Mouse (Mus musculus) CD4-positive, CD25-positive, alpha-beta regulatory T cell, adult 2 months (primary cell): ENCODE results near the gene Spata32.
"Not testable (repeated sequence)": the region's sequence is repeated elsewhere in the genome, so short reads cannot be mapped to it uniquely, and the experiment has no call there.

Experiments used
- DNase-seq: peaks from one replicate; pipeline ENCODE4 v3.0.0-alpha.2; 2012; ENCODE audit warnings: low read depth, low spot score

Spata32 gene

DNA sequence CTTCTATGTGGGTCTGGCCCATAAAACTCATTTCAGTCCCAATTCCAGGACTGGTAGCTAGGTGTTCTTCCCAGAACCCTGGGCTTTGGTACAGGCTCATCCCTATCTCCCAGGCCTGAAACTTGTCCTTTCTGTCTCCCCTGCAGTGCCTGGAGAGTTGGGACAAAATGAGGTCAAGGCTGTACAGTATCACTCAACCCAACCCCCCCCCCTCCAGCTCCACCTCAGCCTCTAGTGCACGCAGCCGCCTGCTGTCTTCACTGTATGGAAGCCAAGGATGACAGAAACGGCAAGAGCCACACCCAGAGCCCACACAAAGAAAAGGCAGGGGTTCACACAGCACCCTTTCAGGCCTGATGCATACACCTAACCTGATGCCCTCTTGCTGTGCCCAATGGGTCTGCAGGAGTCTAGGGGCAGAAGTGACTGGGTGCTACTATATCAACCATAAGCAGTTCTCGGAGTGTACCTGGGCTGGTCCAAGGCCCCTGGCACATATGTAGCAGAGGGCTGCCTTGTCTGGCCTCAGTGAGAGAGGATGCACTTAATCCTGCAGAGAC lies 28.6 kb upstream of the Spata32 start:
- no peak for DNase-seq

DNA sequence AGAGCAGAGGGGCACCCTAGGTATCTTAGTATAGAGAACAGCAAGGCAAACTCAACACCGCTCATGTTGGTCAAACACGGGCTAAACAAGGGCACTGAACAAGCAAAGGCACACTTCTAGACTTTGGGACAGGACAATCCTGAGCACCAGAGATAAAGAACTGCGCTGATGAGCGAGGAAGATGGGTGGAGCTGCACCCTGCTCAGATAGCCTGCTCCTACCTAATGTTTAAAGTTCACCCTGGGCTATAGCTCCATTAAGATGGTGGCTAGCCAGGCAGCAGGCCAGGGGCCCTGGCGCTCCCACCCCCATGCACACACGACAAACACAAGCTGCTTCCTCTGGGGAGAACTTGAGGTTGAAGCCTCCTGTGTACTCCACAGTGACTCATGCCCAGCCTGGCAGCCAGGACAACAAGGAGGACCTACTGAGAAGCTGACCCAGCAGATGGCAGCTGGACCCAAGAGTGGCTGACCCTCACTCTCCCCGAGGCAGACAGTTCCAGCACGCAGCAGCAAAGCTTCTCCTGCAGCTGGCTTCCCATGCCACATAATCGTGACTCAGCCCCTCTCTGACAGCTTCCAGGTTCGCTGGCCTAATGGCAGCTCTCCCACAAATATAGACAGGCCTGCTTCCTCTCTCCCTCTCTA lies 28.0 kb upstream of the Spata32 start:
- no peak for DNase-seq

- DNase-seq = no peak
Measured at GRCm38 (mm10) chr11:103244856-103245255, 26.6 kb upstream of the Spata32 start.

GRCm38 (mm10) chr11:103240740-103241139 lies 22.5 kb upstream of the Spata32 start:
- DNase-seq = no peak

GRCm38 (mm10) chr11:103237757-103238156 lies 19.5 kb upstream of the Spata32 start:
- DNase-seq = peak; percentile 36

- DNase-seq = no peak
Measured at GRCm38 (mm10) chr11:103236903-103237302, 18.7 kb upstream of the Spata32 start.

DNA sequence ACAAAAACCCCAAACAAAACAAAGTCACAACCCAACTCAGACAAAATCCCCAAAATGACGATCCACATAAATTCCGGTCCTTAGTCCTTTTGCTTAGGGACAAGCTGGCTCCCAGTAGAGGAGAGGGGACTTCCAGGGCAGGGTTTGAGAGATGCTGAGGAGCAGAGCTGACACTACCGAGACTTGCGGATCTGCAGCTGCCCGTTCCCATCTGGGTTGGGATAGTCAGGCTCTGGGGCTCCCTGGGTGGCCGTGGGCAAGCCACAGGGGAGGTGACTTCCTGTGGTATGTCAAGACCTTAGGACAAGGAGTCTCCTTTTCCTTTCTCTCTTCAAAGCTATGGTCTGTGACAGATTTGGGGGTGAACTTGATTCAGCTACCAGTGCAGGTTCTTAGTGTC lies 18.2 kb upstream of the Spata32 start:
- no peak for DNase-seq

GRCm38 (mm10) chr11:103235702-103236101 lies 17.5 kb upstream of the Spata32 start:
- no peak for DNase-seq

DNA sequence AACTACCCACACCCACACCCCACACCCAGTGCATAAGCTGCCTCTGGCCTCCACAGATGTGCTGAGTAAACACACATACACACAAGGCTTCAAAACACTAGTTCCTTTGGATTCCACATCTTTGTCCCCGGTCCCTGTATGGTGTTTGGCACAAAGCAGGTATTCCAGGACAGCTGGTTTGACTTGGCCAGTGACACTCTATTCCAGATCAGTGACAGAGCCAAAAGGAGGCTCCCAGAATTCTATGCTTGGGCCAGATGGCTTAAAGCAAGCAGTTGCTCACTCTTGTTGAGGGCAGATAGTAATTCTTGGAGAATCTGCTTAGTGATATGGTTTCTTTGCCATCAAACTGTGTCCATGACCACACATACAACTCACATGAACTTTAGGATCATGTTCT lies 16.2 kb upstream of the Spata32 start:
- DNase-seq = no peak

GRCm38 (mm10) chr11:103232966-103233365 lies 14.7 kb upstream of the Spata32 start:
- DNase-seq = peak; percentile 87

DNA sequence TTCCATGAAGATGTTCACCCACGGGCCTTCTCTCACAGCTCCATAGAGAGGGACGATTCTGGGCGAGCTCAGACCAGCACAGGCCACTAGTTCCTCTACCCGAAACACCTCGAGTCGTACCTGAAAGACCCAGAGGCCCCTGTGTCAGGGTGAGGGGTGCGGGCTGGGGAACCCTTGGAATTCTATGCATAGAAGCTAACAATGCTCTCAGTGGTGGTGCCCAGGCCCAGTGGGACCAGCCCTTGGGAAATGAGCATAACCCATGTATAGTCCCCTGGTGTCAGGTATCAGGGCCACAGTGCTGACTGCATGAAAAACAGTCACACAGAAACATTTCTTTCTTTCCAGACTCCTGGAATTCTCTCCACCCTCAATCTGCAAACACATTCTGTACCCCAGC lies 13.1 kb upstream of the Spata32 start:
- DNase-seq = no peak

DNA sequence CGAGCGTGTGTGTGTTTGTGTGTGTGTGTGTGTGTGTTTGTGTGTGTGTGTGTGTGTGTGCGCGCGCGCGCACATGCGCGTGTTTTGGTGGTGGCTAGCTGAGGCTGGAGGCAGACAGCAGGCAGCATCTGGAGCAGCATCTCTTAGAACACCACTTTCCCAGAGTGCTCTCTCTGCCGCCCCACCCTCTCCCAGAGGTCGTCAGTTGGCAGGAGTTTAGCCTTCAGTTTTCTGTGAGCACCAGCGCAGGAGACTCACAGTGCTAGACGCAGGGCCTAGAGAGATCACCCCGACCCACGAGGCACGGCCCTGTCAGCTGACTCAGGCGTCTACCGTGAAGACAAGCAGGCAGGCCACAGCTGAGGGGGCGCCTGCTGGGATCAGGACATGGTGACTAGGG lies 12.4 kb upstream of the Spata32 start:
- no peak for DNase-seq

DNA sequence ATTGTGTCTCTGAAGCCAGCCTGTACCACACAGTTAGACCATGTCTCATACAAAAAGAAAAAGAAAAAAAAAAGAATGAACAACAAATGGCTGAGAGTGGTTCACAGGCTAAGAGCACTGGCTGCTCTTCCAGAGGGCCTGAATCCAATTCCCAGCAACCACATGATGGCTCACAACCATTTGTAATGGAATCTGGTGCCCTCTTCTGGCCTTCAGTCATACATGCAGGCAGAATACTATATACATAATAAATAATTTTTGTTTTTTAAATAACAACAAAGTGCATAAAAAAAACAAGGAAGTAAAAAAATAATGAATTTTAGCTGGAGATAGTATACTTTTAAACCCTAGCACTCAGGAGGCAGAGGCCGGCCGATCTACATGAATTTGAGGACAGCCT lies 11.4 kb upstream of the Spata32 start:
- peak; percentile 27 for DNase-seq

GRCm38 (mm10) chr11:103223951-103224456 lies 5.8 kb upstream of the Spata32 start:
- DNase-seq = no peak

DNA sequence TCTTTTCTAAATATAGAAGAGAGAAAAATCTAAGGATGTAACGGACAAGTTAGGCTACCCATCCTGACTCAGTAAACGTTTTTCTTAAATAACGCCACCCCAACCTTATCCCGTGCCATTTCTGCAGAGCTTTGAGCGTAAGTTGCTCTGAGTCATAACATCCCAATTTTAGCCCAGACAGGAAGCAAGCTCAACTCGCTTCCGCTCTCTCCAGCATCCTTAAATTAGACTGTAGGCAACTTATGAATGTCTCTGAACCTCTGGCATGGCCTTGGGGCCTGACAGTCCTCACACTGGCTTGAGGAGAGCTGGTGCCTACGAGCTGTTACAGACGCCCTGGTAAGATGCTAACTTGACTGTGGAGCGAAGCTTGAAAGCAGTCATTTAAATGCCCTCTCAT lies 5.2 kb upstream of the Spata32 start:
- no peak for DNase-seq

GRCm38 (mm10) chr11:103222718-103223117 lies 4.5 kb upstream of the Spata32 start:
- not testable (repeated sequence) for DNase-seq

DNA sequence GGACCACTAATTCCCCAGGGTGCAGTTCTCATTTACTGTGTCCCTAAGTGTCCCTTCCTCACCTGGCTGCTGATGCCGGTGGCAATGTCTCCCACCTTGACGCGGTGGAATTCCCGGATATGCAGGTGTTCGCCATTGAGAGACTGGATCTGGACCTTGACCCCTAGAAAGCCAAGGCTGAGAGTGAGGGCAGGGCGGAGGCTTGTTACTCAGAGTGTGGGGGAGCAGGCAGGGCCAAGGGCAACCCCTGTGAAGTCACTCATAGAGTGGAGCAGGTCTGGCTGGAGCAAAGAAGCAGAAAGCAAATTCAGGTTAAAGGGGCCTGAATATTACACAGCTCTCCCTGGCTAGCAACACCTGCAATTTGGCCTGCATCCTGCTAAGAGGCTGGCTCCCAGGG lies 3.2 kb upstream of the Spata32 start:
- no peak for DNase-seq

DNA sequence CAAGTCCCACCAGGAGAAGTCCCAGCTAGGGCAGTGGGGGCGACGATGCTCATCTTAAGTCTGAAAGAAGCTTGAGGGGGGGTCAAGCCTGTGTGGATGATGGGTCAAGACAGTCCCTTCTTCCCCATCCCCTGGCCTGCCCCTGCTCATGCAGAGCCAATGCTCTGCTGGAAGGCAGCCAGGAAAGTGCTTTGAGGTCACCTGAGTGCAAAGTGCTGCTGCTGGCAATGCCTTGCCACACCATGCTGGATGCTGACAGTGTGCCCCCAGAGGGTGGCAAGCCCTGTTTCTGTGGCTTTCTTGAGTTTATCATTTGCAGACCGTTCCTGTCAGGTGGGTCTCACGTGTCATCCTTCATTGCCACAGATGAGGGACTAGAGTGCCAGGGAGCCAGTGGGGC lies 1.8 kb upstream of the Spata32 start:
- DNase-seq = no peak

DNA sequence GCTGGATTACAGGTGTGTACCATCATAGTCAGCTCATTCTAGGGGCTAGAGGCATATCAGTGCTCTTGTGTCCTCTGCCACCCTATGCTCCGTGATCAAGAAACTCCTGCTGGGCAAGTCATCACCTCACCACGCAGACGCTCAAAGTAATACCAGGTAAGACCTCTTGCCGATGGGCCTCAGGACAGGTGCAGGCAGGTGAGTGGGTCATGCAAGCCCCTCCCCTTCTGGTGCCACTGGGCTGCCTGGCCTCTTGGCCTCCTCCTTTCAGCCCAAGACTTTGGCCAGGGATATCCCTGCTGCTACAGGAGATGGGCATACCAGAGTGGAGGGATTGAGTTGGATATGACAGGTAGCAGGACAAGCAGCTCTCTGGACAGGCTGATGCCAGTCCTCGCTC lies 1.0 kb upstream of the Spata32 start:
- no peak for DNase-seq

DNA sequence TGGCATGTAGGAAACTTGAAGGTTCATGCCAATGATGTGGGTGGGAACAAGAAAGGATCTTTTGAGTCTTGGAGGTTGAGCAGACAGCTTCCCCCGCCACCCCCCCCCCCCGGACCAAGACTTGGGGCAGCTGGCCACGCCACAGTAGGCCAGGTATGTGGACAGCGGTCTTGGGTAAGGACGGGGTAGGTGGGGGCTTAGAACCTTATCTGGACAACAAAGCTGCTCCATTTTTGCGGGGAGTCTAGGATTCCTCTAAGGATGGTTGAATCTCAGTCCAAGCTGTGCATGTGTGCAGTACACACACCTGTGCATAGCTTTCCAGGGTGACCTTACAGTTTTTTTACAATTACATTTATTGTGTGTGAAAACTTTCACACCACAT lies 277 bp upstream of the Spata32 start:
- DNase-seq = no peak

GRCm38 (mm10) chr11:103215355-103215754 lies 2.9 kb downstream of the Spata32 start:
- DNase-seq = no peak

DNA sequence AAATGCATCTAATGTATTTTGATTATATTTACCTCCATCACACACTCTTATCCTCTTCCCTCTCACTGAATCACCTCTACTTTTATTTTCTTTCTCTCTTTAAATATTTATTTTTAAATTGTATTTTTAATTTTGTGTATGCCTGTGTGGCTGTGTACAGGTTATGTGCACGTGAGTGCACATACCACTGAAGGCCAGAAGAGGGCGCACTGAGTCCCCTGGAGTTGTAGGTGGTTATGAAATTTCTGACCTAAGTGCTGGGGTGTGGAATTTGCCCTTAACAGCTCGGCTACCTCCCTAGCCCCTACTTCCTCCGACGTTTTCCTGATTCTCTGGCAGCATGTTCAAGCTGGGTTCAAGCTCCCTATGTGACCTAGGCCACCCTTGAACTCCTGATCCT lies 4.5 kb downstream of the Spata32 start:
- peak; percentile 39 for DNase-seq

DNA sequence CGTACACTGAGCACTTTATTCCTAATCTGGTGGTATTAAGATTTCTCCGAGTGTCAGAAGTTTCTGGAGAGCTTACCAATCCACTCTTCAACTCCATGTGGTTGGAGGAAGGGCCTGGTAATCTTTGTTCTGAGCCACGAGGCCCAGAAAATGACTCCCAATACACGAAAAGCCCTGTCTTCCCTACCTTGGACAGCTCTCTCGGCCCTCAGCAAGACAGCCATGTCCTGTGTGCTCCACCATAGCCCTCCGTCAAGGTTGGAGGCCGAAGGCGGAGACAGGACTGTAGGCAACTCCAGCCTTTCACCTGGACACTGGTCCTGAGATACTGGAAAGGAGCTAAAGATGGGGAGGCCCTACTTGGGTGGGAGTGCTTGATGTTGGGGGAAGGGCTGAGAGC lies 7.9 kb downstream of the Spata32 start:
- DNase-seq = no peak

- DNase-seq = no peak
Measured at GRCm38 (mm10) chr11:103208458-103208857, 9.8 kb downstream of the Spata32 start, which contains the start of gene 1700023F06Rik. Gene 1700023F06Rik, minus strand, starts transcription at chr11:103208558.
